Mouse (Mus musculus) megakaryocyte, embryonic 14.5 days (primary cell): ENCODE data around the gene Slc5a11.

Source experiments
- FLI1 ChIP-seq: IDR thresholded peaks from 2 replicates; pipeline ENCODE4 v1.6.1; 2012; ENCODE audit warnings: low read length, inconsistent platforms, mixed read lengths
- GATA1 ChIP-seq: IDR thresholded peaks from 3 replicates; pipeline ENCODE4 v1.6.1; 2012; ENCODE audit warnings: mixed read lengths, low read length, inconsistent platforms, borderline replicate concordance

GRCm38 (mm10) chr7:123200722-123201121 is 13.9 kb upstream of the Slc5a11 start:
- TF ChIP-seq GATA1 (no peak), FLI1 (no peak)
